Mouse (Mus musculus): Measurements from ENCODE around the gene Atpaf2.

DNA sequence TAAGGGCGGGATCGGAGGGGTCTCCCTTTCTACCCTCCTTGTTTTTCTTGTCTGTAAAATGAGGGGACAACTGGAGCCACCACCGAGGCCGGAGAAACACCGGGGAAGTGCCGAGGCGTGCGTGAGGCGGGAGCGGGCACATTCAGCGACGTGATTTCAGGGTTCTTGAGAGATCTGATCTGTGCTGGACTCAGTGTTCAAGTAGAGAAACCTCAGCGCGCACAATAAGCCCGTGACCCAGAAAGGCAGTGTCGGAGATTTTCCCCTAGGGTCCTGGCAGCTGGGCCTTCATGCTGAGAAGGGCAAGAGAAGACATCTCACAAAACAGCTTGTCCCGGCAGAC, 36.5 kb upstream of the Atpaf2 start:
- TF ChIP-seq CTCF (IDR thresholded peaks at IDR 0.05; ENCODE audit: low read depth), result no peak
- TF ChIP-seq EP300 (IDR thresholded peaks at IDR 0.05; ENCODE audit: low read depth), result no peak

Measured in heart, postnatal 0 days (tissue).